Mouse (Mus musculus) MEL (cell line): ENCODE results near the gene Abhd17b.

Experiments used
- CTCF ChIP-seq, 3 experiments: IDR thresholded peaks in 2 of 3; conservative IDR thresholded peaks in 1 of 3; 2 replicates each; pipeline ENCODE4 v1.5.1; 2011 to 2012; ENCODE audit warnings: low read length in 3 of 3, low read depth in 2 of 3, mild to moderate bottlenecking in 2 of 3, improper control_type of control experiment in 1 of 3, inconsistent platforms in 1 of 3, mixed read lengths in 1 of 3, moderate library complexity in 1 of 3; ENCODE audit not compliant: control insufficient read depth in 1 of 3, insufficient read depth in 1 of 3, poor library complexity in 1 of 3, severe bottlenecking in 1 of 3
- EP300 ChIP-seq, 2 experiments: IDR thresholded peaks; 2 replicates each; pipeline ENCODE4 v1.6.1; 2011; ENCODE audit warnings: improper control_type of control experiment in 2 of 2, low read length in 2 of 2, low read depth in 1 of 2, mild to moderate bottlenecking in 1 of 2
- JUND ChIP-seq: IDR thresholded peaks from 2 replicates; pipeline ENCODE4 v1.6.1; 2011; ENCODE audit warnings: low read depth, mild to moderate bottlenecking, improper control_type of control experiment, low read length
- KAT2A ChIP-seq: conservative IDR thresholded peaks from 2 replicates; pipeline ENCODE4 v1.6.1; 2012; ENCODE audit warnings: low read depth, low read length, improper control_type of control experiment, inconsistent platforms
- MAX ChIP-seq: IDR thresholded peaks from 2 replicates; pipeline ENCODE4 v1.6.1; 2011; ENCODE audit warnings: low read length, improper control_type of control experiment
- MYB ChIP-seq: IDR thresholded peaks from 2 replicates; pipeline ENCODE4 v1.6.1; 2011; ENCODE audit warnings: mild to moderate bottlenecking, low read depth, low read length, improper control_type of control experiment
- POLR2A ChIP-seq, 2 experiments: IDR thresholded peaks; 2 replicates each; pipeline ENCODE4 v1.6.1; 2011 to 2012; ENCODE audit warnings: low read length in 2 of 2, mild to moderate bottlenecking in 2 of 2, control low read depth in 1 of 2, improper control_type of control experiment in 1 of 2, low read depth in 1 of 2, moderate library complexity in 1 of 2; ENCODE audit not compliant: control insufficient read depth in 1 of 2, insufficient read depth in 1 of 2, poor library complexity in 1 of 2
- POLR2AphosphoS5 ChIP-seq: IDR thresholded peaks from 2 replicates; pipeline ENCODE4 v1.6.1; 2012; ENCODE audit warnings: low read depth, borderline replicate concordance, mild to moderate bottlenecking, inconsistent platforms, low read length, moderate library complexity, mixed read lengths
- RAD21 ChIP-seq: IDR thresholded peaks from 2 replicates; pipeline ENCODE4 v1.6.1; 2011; ENCODE audit warnings: mild to moderate bottlenecking, low read depth, low read length, improper control_type of control experiment
- UBTF ChIP-seq: IDR thresholded peaks from 2 replicates; pipeline ENCODE4 v1.6.1; 2012; ENCODE audit warnings: low read depth, mild to moderate bottlenecking, inconsistent platforms, low read length, improper control_type of control experiment, moderate library complexity, borderline replicate concordance; ENCODE audit not compliant: insufficient read depth
- USF1 ChIP-seq: IDR thresholded peaks from 2 replicates; pipeline ENCODE4 v1.6.1; 2014; ENCODE audit warnings: low read depth, mild to moderate bottlenecking, inconsistent platforms, low read length, improper control_type of control experiment, moderate library complexity
- USF2 ChIP-seq, 2 experiments: IDR thresholded peaks; 2 replicates each; pipeline ENCODE4 v1.6.1; 2011 to 2012; ENCODE audit warnings: improper control_type of control experiment in 2 of 2, low read length in 2 of 2, borderline replicate concordance in 1 of 2, inconsistent platforms in 1 of 2, low read depth in 1 of 2, mild to moderate bottlenecking in 1 of 2; ENCODE audit not compliant: insufficient read depth in 1 of 2

DNA sequence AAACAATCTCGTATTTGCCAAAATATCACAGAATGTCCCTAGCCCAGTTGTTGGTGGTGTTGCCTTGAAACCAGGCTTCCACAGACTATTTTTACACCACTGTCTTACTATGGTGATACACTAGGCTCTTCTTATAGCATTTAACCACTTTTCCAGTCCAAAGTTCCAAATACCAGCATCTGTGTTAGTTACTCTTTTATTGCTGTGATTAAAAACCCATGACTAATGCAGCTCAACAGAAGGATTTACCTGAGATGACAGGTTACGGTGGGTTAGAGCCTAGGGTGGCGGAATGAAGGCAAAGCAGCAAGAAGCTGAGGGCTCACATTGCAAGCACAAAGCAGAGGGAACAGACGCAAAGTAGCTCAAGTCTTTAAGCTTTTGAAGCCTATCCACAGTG lies 16.7 kb downstream of the Abhd17b start:
- TF ChIP-seq CTCF (IDR thresholded peaks at IDR 0.05 in 2 of 3, conservative IDR thresholded peaks at IDR 0.05 in 1 of 3; ENCODE audit: control insufficient read depth in 1 of 3, insufficient read depth in 1 of 3, low read depth in 2 of 3, low read length in 3 of 3, poor library complexity in 1 of 3, severe bottlenecking in 1 of 3) (no peak), USF1 (no peak), KAT2A (no peak), POLR2A (IDR thresholded peaks at IDR 0.05; ENCODE audit: control insufficient read depth in 1 of 2, insufficient read depth in 1 of 2, low read depth in 1 of 2, low read length in 2 of 2, poor library complexity in 1 of 2) (no peak), POLR2AphosphoS5 (no peak), MAX (no peak), EP300 (IDR thresholded peaks at IDR 0.05; ENCODE audit: low read depth in 1 of 2, low read length in 2 of 2) (no peak), UBTF (no peak), JUND (no peak), MYB (no peak), RAD21 (no peak), USF2 (IDR thresholded peaks at IDR 0.05; ENCODE audit: borderline replicate concordance in 1 of 2, insufficient read depth in 1 of 2, low read depth in 1 of 2, low read length in 2 of 2) (no peak)
